Comparison of ENCODE assay signal across 9 mouse cellular contexts in genomic region chr7:6777689-6778088, GRCm38 (mm10). TPM values are rescaled to one million over a fixed set of nuclear protein-coding genes. Genes with fewer than 3 reads are reported as not detected.
DNase-seq lines count a peak whose midpoint lies in the region; ATAC-seq and TF ChIP-seq lines count a peak whose summit lies in the region.
"Had no signal": no experiment of that assay in that cellular context is flagged by ENCODE, and none has a peak within 500 bp of the region (broad histone marks: within the 10 kb centered on the region; RNA-seq: fewer than 3 reads in every experiment).

No protein-coding gene starts in this region.

- H3K9ac ChIP-seq in heart, embryonic 14.5 days (ENCODE audit: low read length): peak overlapping the region; percentile 49; the same call in 1 of the 2 replicates
- 0 out of 2 replicates have a peak overlapping the region, but pooled peaks have one; percentile 32 for H3K9ac ChIP-seq in lung, embryonic 16.5 days (ENCODE audit: low read length)

- H3K4me1 ChIP-seq in heart, embryonic 14.5 days (ENCODE audit: control insufficient read depth in 2 of 2, insufficient read depth in 2 of 2, low read length in 2 of 2): peaks cover 29 to 42% of the 10 kb centered on the region in 2 experiments
- peaks cover 40% of the 10 kb centered on the region for H3K4me1 ChIP-seq in lung, embryonic 16.5 days (replicated peaks; ENCODE audit: control insufficient read depth, insufficient read depth, low read length)
- peaks cover 24% of the 10 kb centered on the region for H3K4me1 ChIP-seq in embryonic fibroblast, embryonic 13.5 days (ENCODE audit: control insufficient read depth, insufficient read depth, low read length)

- no peak overlapping the region for H3ac ChIP-seq in myocyte (ENCODE audit: control insufficient read depth, insufficient read length)

- TF ChIP-seq CTCF in embryonic fibroblast, embryonic 13.5 days (IDR thresholded peaks at IDR 0.05; ENCODE audit: borderline replicate concordance, insufficient read depth, low read length): no peak

- no peak for TF ChIP-seq POLR2A in embryonic fibroblast, embryonic 13.5 days (IDR thresholded peaks at IDR 0.05; ENCODE audit: low read depth, low read length)
- TF ChIP-seq POLR2A in myocyte (IDR thresholded peaks at IDR 0.05; ENCODE audit: insufficient read length, low read depth): no peak

- peak; percentile 78 for ATAC-seq in heart, embryonic 14.5 days (ENCODE audit: insufficient number of reproducible peaks, insufficient read depth, low FRiP score, low read depth)
- peak; percentile 70 for ATAC-seq in lung, embryonic 16.5 days (ENCODE audit: low read depth)

- H3K79me2 ChIP-seq in myocyte (ENCODE audit: control insufficient read depth, insufficient read depth): no peaks in the 10 kb centered on the region

- no peak for DNase-seq in heart, adult 18-20 months
- DNase-seq in lung, postnatal 36 days: no peak
- no peak for DNase-seq in adrenal gland, postnatal 10 days
- DNase-seq in right cerebral cortex, postnatal 14 days: no peak
- DNase-seq: kidney, adult 11 months had no signal

- H3K36me3 ChIP-seq in heart, embryonic 14.5 days (ENCODE audit: control insufficient read depth, insufficient read depth, low read length): no peaks in the 10 kb centered on the region
- H3K36me3 ChIP-seq in lung, embryonic 16.5 days (ENCODE audit: control insufficient read depth, insufficient read depth, low read length): no peaks in the 10 kb centered on the region
- H3K36me3 ChIP-seq in myocyte (ENCODE audit: control insufficient read depth, insufficient read depth): no peaks in the 10 kb centered on the region

- no peaks in the 10 kb centered on the region for H3K9me3 ChIP-seq in heart, embryonic 14.5 days (ENCODE audit: control insufficient read depth, low read length)
- no peaks in the 10 kb centered on the region for H3K9me3 ChIP-seq in lung, embryonic 16.5 days (ENCODE audit: control insufficient read depth, low read length)

- WGBS in heart, embryonic 14.5 days: 1% methylated on average over 4 of the region's 4 CpGs
- 3% methylated on average over 4 of the region's 4 CpGs for WGBS in lung, embryonic 16.5 days

- peak overlapping the region; percentile 48 for H3K4me2 ChIP-seq in heart, embryonic 14.5 days (ENCODE audit: low read length)
- no peak overlapping the region for H3K4me2 ChIP-seq in lung, embryonic 16.5 days (ENCODE audit: low read depth, low read length)
- H3K4me2 ChIP-seq in myocyte (ENCODE audit: low read depth): peak overlapping the region; percentile 60

- H3K27ac ChIP-seq in heart, embryonic 14.5 days (replicated peaks in 1 of 2; ENCODE audit: control insufficient read depth in 1 of 2, insufficient read depth in 1 of 2, low read depth in 2 of 2, low read length in 2 of 2): peak overlapping the region; percentile 84 to 92
- H3K27ac ChIP-seq in lung, embryonic 16.5 days (ENCODE audit: low read length): peak overlapping the region; percentile 83
- peak overlapping the region; percentile 74 for H3K27ac ChIP-seq in embryonic fibroblast, embryonic 13.5 days (ENCODE audit: insufficient read depth, low read length)

- H3K27me3 ChIP-seq in heart, embryonic 14.5 days (ENCODE audit: control insufficient read depth, insufficient read depth, low read length): no peaks in the 10 kb centered on the region
- H3K27me3 ChIP-seq in lung, embryonic 16.5 days (ENCODE audit: control insufficient read depth, insufficient read depth, low read depth, low read length): no peaks in the 10 kb centered on the region
- no peaks in the 10 kb centered on the region for H3K27me3 ChIP-seq in myocyte (ENCODE audit: control insufficient read depth, insufficient read depth, insufficient read length)

- no peak overlapping the region for H3K4me3 ChIP-seq in heart, embryonic 14.5 days (ENCODE audit: control insufficient read depth in 1 of 2, insufficient read depth in 1 of 2, low read depth in 1 of 2, low read length in 2 of 2)
- H3K4me3 ChIP-seq in lung, embryonic 16.5 days (ENCODE audit: low read length): no peak overlapping the region
- no peak overlapping the region for H3K4me3 ChIP-seq in embryonic fibroblast, embryonic 13.5 days (ENCODE audit: insufficient read depth, low read length)
- H3K4me3 ChIP-seq in myocyte: no peak overlapping the region

TF ChIP-seq in myocyte, 11 proteins besides CTCF, POLR2A, EP300 and RAD21:
- no peak for TF ChIP-seq CEBPB (IDR thresholded peaks at IDR 0.05; ENCODE audit: insufficient read depth, poor library complexity, severe bottlenecking)
- no peak for TF ChIP-seq TCF12 (IDR thresholded peaks at IDR 0.05; ENCODE audit: insufficient read depth, poor library complexity, severe bottlenecking)
- TF ChIP-seq SRF (IDR thresholded peaks at IDR 0.05; ENCODE audit: control insufficient read depth, insufficient read length, low read depth): no peak
- TF ChIP-seq REST (IDR thresholded peaks at IDR 0.05; ENCODE audit: insufficient read depth, insufficient read length): no peak
- no peak for TF ChIP-seq USF1 (IDR thresholded peaks at IDR 0.05; ENCODE audit: low read depth)
- TF ChIP-seq MYOG (IDR thresholded peaks at IDR 0.05; ENCODE audit: control insufficient read depth in 1 of 3, insufficient read depth in 1 of 3, insufficient read length in 2 of 3, low read depth in 2 of 3): no peak
- TF ChIP-seq MYOD1 (IDR thresholded peaks at IDR 0.05; ENCODE audit: control insufficient read depth in 1 of 3, insufficient read length in 2 of 3, low read depth in 2 of 3): no peak
- TF ChIP-seq E2F4 (IDR thresholded peaks at IDR 0.05; ENCODE audit: insufficient read depth): no peak
- no peak for TF ChIP-seq MAX (IDR thresholded peaks at IDR 0.05; ENCODE audit: low read depth)
- no peak for TF ChIP-seq TCF3 (IDR thresholded peaks at IDR 0.05; ENCODE audit: insufficient read length, low read depth)
- TF ChIP-seq POLR2AphosphoS2 (IDR thresholded peaks at IDR 0.05; ENCODE audit: insufficient read length, low read depth): no peak

RNA-seq across cellular contexts. Expression of gene Usp29, which starts 47.3 kb away (rescaled TPM):
- 7.7 and 8.7 TPM in 2 replicates for polyA plus RNA-seq in heart, embryonic 14.5 days (2014; fragmentation: Nextera tagmentation; extraction: Ambion mirVana)
- total RNA-seq in heart, adult 18-20 months (2021): not detected
- polyA plus RNA-seq in lung, embryonic 16.5 days (2015; fragmentation: Nextera tagmentation; extraction: Ambion mirVana): 3.5 and 5.1 TPM in 2 replicates
- polyA plus RNA-seq in embryonic fibroblast, embryonic 13.5 days (2011; ENCODE audit: insufficient read length, low read depth, missing spikeins): 1.5 and 4.9 TPM in 2 replicates
- polyA plus RNA-seq in myocyte (2012; fragmentation: generic; extraction: Trizol): 1.1 TPM
- total RNA-seq in adrenal gland, postnatal 10 days (2021): 1 to 10 TPM; 2.8 to 4.0 TPM

RNA-seq across cellular contexts. Expression of gene Peg3, which starts 47.5 kb away (rescaled TPM):
- polyA plus RNA-seq in heart, embryonic 14.5 days (2014; fragmentation: Nextera tagmentation; extraction: Ambion mirVana): 119 and 120 TPM in 2 replicates
- total RNA-seq in heart, adult 18-20 months (2021): 1 to 10 TPM; 3.3 to 6.2 TPM
- 102 and 119 TPM in 2 replicates for polyA plus RNA-seq in lung, embryonic 16.5 days (2015; fragmentation: Nextera tagmentation; extraction: Ambion mirVana)
- polyA plus RNA-seq in embryonic fibroblast, embryonic 13.5 days (2011; ENCODE audit: insufficient read length, low read depth, missing spikeins): 69.0 and 168 TPM in 2 replicates
- 39.2 TPM for polyA plus RNA-seq in myocyte (2012; fragmentation: generic; extraction: Trizol)
- 100 to 1,000 TPM in 1 of 2 experiments, 10 to 100 TPM in 1; 97.3 to 102 TPM for total RNA-seq in adrenal gland, postnatal 10 days (2021)
